Mouse (Mus musculus) brain, embryonic 14.5 days (tissue): Measurements from ENCODE around the gene Klhl11. TPM values are rescaled to one million over a fixed set of nuclear protein-coding genes. Genes with fewer than 3 reads are reported as not detected.

ENCODE experiments used
- DNase-seq: peaks from one replicate; pipeline ENCODE4 v3.0.0-alpha.2; 2011; ENCODE audit warnings: low read depth
- CTCF ChIP-seq: fragments of 200-500 bp; IDR thresholded peaks from 2 replicates; pipeline ENCODE4 v1.5.1; 2012; ENCODE audit warnings: inconsistent platforms, mild to moderate bottlenecking, moderate library complexity, borderline replicate concordance; ENCODE audit not compliant: insufficient read depth, insufficient read length; ENCODE audit errors: extremely low read depth
- POLR2A ChIP-seq: fragments of 200-500 bp; IDR thresholded peaks from 2 replicates; pipeline ENCODE4 v1.6.1; 2012; ENCODE audit warnings: mild to moderate bottlenecking, inconsistent platforms, borderline replicate concordance; ENCODE audit not compliant: poor library complexity, insufficient read depth, insufficient read length, severe bottlenecking; ENCODE audit errors: extremely low read depth
- polyA plus RNA-seq: library from polyadenylated mRNA; depleted of rRNA; stranded (reverse); fragments of >200 nt; gene quantifications from 2 replicates; pipeline ENCODE4 v1.2.3, GENCODE M21; 2012

Gene Klhl11
- polyA plus RNA-seq, 1 experiment: 10.7 TPM

GRCm38 (mm10) chr11:100471352-100472196 is 967 bp downstream of the Klhl11 start:
- no peak for TF ChIP-seq CTCF
- no peak for TF ChIP-seq POLR2A

GRCm38 (mm10) chr11:100465833-100466232 is 6.7 kb downstream of the Klhl11 start:
- no peak for DNase-seq
- no peak for TF ChIP-seq POLR2A

More at GRCm38 (mm10) chr11:100471352-100472196, 967 bp downstream of the Klhl11 start:
- peak; percentile 45 for DNase-seq

GRCm38 (mm10) chr11:100465229-100465792 is 7.2 kb downstream of the Klhl11 start:
- no peak for DNase-seq
- TF ChIP-seq CTCF (no peak), POLR2A (no peak)

- no peak for DNase-seq
- TF ChIP-seq CTCF: no peak
- TF ChIP-seq POLR2A: no peak
Measured at GRCm38 (mm10) chr11:100462699-100463098, 9.8 kb downstream of the Klhl11 start.

GRCm38 (mm10) chr11:100457711-100458110 is 14.8 kb downstream of the Klhl11 start:
- no peak for TF ChIP-seq CTCF
- TF ChIP-seq POLR2A: no peak
- no peak for DNase-seq

- no peak for TF ChIP-seq CTCF
- no peak for TF ChIP-seq POLR2A
- no peak for DNase-seq
Measured at GRCm38 (mm10) chr11:100457247-100457646, 15.3 kb downstream of the Klhl11 start.

GRCm38 (mm10) chr11:100442625-100443024 is 29.9 kb downstream of the Klhl11 start:
- no peak for TF ChIP-seq CTCF
- TF ChIP-seq POLR2A: no peak
- DNase-seq: peak; percentile 13

GRCm38 (mm10) chr11:100441797-100442196 is 30.7 kb downstream of the Klhl11 start, which contains the start of the genes Nt5c3b and Klhl10:
Gene Nt5c3b, minus strand, starts transcription at chr11:100441808.
Gene Klhl10, plus strand, starts transcription at chr11:100441917.
- no peak for TF ChIP-seq CTCF
- no peak for TF ChIP-seq POLR2A
- no peak for DNase-seq

GRCm38 (mm10) chr11:100440691-100441522 is 31.6 kb downstream of the Klhl11 start:
- TF ChIP-seq CTCF (no peak), POLR2A (peak; percentile 91)
- DNase-seq: peak; percentile 93

- no peak for DNase-seq
Measured at GRCm38 (mm10) chr11:100437901-100438300, 34.6 kb downstream of the Klhl11 start.

GRCm38 (mm10) chr11:100435678-100436246 is 36.8 kb downstream of the Klhl11 start:
- TF ChIP-seq POLR2A (no peak), CTCF (no peak)
- no peak for DNase-seq

More at GRCm38 (mm10) chr11:100437901-100438300, 34.6 kb downstream of the Klhl11 start:
- no peak for TF ChIP-seq POLR2A
- no peak for TF ChIP-seq CTCF
